Mouse (Mus musculus) lung, adult 2 months (tissue): ENCODE data around the gene Tat. TPM values are rescaled to one million over a fixed set of nuclear protein-coding genes. Genes with fewer than 3 reads are reported as not detected.

Experiments
- DNase-seq: peaks from one replicate; pipeline ENCODE4 v3.0.0; 2022
- H3K4me1 ChIP-seq: fragments of 200-500 bp; 2 replicates; pipeline ENCODE4 v1.6.1; 2011; ENCODE audit warnings: low read length; ENCODE audit not compliant: control insufficient read depth, insufficient read depth
- H3K4me3 ChIP-seq: fragments of 200-500 bp; replicated peaks from 2 replicates; pipeline ENCODE3; 2011; ENCODE audit warnings: low read depth, mild to moderate bottlenecking, control low read depth, low read length; ENCODE audit errors: extremely low read depth
- CTCF ChIP-seq: fragments of 200-500 bp; IDR thresholded peaks from 2 replicates; pipeline ENCODE4 v1.5.1; 2011; ENCODE audit warnings: mild to moderate bottlenecking, low read length, control low read depth; ENCODE audit not compliant: insufficient read depth
- POLR2A ChIP-seq: fragments of 200-500 bp; IDR thresholded peaks from 2 replicates; pipeline ENCODE4 v1.6.1; 2011; ENCODE audit warnings: low read depth, mild to moderate bottlenecking, control low read depth, low read length, borderline replicate concordance; ENCODE audit errors: extremely low read depth
- WGBS: fragments of 180-500 bp; shearing (Covaris S2); methylation state at CpG from one replicate; pipeline ENCODE4 v1.1.7; 2018; 5-methylcytosine and 5-hydroxymethylcytosine counted together
- polyA plus RNA-seq: library from polyadenylated mRNA; depleted of rRNA; stranded (reverse); fragments of >200 nt; gene quantifications from 2 replicates; pipeline ENCODE4 v1.2.3, GENCODE M21; 2012; rRNA removed

Gene Tat
- polyA plus RNA-seq, 1 experiment, result 0.71 TPM

GRCm38 (mm10) chr8:110034331-110034730 is 44.1 kb downstream of the Tat start:
- Histone ChIP-seq H3K4me3 (no peak overlapping the region), H3K4me1 (no peaks in the 10 kb centered on the region; the same call in 1 of the 2 replicates)
- TF ChIP-seq CTCF (no peak), POLR2A (no peak)
- no peak for DNase-seq
- WGBS, result 43% methylated on average over 4 of the region's 4 CpGs

GRCm38 (mm10) chr8:110036156-110036555 is 45.9 kb downstream of the Tat start:
- no peak for DNase-seq

DNA sequence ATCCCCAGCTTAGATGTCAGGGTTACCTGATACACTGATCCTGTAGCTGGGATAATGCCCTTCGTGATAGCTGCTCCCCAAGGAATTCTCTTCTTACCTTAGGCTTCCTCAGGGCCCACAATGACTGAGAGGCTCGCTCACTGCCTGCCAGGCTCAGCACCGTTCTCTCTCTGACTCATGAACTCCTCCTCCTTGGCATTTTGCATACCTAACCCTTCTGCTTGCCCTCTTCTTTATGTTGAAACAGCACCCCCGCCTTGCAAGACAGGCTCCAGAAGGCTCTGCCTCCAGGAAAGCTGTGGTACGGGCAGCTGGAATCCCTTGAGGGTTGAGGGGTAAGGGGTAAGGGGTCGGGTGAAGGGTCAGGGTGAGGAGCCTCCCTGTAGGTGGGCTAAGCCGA is 49.0 kb downstream of the Tat start:
- no peak for TF ChIP-seq POLR2A
- TF ChIP-seq CTCF, result no peak
- no peak overlapping the region for H3K4me3 ChIP-seq
- DNase-seq, result no peak
- no peaks in the 10 kb centered on the region; the same call in 1 of the 2 replicates for H3K4me1 ChIP-seq
- 29% methylated on average over 7 of the region's 7 CpGs for WGBS

More at GRCm38 (mm10) chr8:110036156-110036555, 45.9 kb downstream of the Tat start:
- TF ChIP-seq POLR2A (no peak), CTCF (no peak)
- H3K4me1 ChIP-seq, result no peaks in the 10 kb centered on the region; the same call in 1 of the 2 replicates
- no peak overlapping the region for H3K4me3 ChIP-seq
- WGBS, result 33% methylated on average over 2 of the region's 2 CpGs

DNA sequence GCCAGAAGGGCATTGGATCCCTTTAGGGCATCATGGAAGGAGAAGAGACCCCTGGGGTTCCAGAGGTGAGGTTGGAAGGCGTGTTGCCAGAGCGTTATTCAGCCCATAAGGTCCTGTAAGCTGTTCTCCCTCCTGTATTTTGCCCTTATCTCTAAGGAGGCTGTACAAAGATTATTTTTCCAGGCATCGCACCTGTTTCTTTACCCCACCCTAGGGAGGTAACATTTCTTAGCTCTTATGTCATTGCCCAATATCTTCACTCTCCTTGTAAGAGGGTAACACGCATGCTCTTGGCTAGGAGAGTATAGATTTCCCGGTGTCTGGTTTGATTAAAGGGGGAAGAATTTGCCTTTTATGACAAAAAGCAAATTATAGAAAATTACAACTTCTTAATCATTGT is 49.4 kb downstream of the Tat start, which contains the start of gene Chst4:
TSS of gene Chst4 (minus strand) at position 82 of the 400 bp plus-strand sequence.
- H3K4me3 ChIP-seq, result no peak within 1 kb of the TSS
- DNase-seq, result no peak

GRCm38 (mm10) chr8:110040509-110040908 is 50.3 kb downstream of the Tat start:
- 60% methylated on average over 4 of the region's 4 CpGs for WGBS
- TF ChIP-seq POLR2A (no peak), CTCF (no peak)
- Histone ChIP-seq H3K4me1 (no peaks in the 10 kb centered on the region), H3K4me3 (no peak overlapping the region)
- DNase-seq, result no peak

More for the DNA sequence above, 49.4 kb downstream of the Tat start, which contains the start of gene Chst4:
- 65% methylated on average over 5 of the region's 5 CpGs for WGBS
- no peak for TF ChIP-seq POLR2A
- TF ChIP-seq CTCF, result no peak
- no peaks in the 10 kb centered on the region for H3K4me1 ChIP-seq

Other genes starting within 250 kb of the Tat start
- 25.0 and 38.2 TPM in 2 replicates for gene Ap1g1, start 211.9 kb upstream of the Tat start, polyA plus RNA-seq
- 4.4 and 6.6 TPM in 2 replicates for gene Phlpp2, start 121.9 kb upstream of the Tat start, polyA plus RNA-seq
- gene Marveld3, start 28.2 kb upstream of the Tat start, polyA plus RNA-seq, result 5.9 TPM in 2 replicates
- gene Chst4, start 49.3 kb downstream of the Tat start, polyA plus RNA-seq, result 11.9 and 17.1 TPM in 2 replicates
- 1.2 TPM in 2 replicates for gene Zfp612, start 89.3 kb downstream of the Tat start, polyA plus RNA-seq
- not detected in 2 replicates for gene Gm21964, start 110.8 kb downstream of the Tat start, polyA plus RNA-seq
- gene Gm17720, start 112.3 kb downstream of the Tat start, polyA plus RNA-seq, result not detected in 2 replicates
- 0.12 TPM in 1 of 2 replicates, not detected in the other for gene Calb2, start 177.8 kb downstream of the Tat start, polyA plus RNA-seq
- 2.5 and 3.4 TPM in 2 replicates for gene Cmtr2, start 225.2 kb downstream of the Tat start, polyA plus RNA-seq